Mouse (Mus musculus): Measurements from ENCODE around the gene Zfp408. TPM values are rescaled to one million over a fixed set of nuclear protein-coding genes. Genes with fewer than 3 reads are reported as not detected.

The Zfp408 gene
- 10 to 100 TPM; 10.8 to 22.1 TPM for polyA plus RNA-seq (2017; shearing (Covaris generic))

DNA sequence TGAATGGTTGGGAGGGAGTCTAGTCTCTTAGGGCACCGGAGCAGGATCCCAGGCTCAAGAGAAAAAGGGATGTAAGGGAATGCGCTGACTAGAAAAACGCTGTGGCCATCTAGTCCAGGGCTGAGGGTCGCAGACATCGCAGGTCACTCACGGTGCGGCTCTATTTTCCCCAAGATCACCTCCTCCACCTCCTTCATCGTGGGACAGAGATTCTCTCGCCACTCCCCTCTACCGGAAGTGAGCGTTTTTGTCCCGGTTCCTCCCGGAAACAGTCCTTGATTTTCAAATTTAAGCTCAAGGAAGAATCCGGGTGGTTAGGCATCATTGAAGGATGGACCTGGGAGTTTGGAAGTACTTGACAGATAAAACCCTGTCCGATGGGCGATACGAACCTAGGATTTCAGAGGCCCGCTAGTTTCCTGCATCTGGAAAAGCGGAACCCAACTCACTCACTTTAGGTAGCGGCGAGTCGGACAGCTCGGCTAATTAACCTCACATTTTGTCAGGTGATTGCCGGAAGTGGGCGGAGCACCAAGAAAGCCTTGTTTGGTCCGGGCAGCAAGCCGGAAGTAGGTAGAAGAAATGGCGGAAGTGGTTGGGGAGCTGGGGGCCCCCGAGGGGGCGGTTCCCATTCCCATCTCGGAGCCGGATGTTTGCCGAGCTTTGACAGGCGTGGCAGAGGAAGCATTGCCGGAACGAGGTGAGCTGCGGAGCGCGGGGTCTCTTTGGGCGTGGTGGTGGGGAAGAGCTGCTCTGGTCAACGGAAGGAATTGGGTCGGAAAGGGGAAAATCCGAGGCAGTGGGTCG is at the start of gene Zfp408, which contains the start of gene Arhgap1:
Zfp408 (minus strand) TSS at position 239 of the 807 bp plus-strand sequence.
Arhgap1 (plus strand) TSS at position 308 of the 807 bp plus-strand sequence.
- peak; percentile 96 for ATAC-seq

DNA sequence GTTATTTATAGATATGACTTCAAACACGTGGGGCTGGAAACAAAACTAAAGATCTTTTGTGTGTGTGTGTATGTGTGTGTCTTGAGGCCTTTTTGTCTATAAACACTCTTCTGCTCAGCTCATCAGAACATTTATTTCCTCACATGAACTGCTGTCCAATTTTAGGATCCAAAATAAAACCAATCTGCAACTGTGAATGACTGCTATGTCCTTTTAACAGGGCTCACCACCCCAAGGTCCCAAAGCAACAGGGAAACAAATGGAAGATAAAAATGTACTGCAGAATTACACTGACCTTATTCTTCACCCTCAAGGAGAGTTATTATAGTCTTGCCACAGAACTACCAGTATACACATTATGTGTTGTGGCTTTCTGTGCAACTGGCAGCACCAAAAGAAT is 49.6 kb upstream of the Zfp408 start:
- no peak for ATAC-seq

DNA sequence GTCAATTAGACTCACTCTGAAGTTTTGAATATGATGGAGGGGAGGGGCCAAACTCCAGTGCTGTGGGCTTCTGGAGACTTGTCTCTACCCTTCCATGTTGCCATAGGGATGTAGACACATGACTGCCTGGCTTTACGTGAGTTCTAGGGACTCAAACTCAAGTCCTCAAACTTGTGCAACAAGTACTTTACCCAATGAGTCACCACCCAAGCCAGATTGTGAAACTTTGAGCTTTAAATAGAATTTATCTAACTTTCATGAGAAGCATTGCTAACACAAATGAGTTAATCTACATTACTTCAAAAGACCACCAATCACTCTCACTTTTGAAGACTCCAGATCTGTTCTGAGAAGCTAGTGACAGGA is 46.6 kb upstream of the Zfp408 start:
- ATAC-seq = no peak

DNA sequence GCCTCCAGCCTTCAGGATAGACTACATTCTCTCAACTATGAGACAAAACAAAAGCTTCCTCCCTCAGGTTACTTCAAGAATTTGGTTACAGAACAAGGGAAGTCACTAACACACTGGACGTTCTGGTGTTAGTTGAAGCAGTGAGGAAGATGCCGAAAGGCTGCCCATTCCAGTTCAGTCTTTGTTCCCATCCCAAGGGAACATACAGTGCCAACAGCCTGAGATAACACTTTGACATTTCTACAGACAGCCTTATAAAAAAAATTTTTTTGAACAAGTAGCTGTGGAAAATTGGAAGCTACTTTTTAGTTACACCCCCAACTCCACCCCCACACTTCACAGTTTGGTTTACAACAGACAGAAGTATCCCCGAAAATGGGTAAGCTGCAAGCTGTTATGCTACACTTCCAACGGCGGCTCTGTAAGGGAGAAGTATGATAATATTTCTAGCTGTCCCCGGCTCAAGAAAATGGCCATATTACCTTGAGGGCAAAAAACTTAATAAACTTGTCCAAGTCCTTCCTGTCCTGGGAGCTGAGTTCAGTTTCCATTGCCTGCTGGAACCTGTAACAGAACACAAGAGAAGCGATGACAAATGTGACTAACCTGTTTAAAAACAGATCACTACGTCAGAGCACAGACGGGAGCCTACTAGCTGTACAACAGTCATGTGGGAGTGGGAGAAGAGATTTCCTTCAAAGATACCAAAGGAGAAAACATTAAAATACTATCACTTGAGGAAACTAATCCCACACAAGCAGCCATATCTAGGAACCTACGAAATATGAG is 46.0 kb upstream of the Zfp408 start:
- no peak for ATAC-seq

DNA sequence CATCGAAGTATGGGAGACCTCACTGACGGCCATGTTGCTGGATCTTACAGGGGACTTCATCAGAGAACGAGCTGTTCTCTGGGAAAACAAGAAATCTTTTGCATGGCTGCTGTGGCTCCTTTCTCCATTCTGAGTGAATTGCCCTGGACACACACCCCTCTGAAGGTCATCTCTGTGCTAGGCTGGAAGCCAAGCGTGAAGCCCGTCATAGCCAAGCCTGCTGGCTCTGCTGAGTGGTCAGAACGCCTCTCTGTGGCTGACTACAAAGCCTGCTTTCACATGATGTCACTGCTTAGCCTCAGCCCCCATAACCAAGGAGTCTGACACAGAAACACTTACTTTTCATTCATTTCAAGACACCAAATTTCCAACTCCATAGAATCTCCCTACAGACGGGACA is 39.9 kb upstream of the Zfp408 start:
- ATAC-seq = no peak

DNA sequence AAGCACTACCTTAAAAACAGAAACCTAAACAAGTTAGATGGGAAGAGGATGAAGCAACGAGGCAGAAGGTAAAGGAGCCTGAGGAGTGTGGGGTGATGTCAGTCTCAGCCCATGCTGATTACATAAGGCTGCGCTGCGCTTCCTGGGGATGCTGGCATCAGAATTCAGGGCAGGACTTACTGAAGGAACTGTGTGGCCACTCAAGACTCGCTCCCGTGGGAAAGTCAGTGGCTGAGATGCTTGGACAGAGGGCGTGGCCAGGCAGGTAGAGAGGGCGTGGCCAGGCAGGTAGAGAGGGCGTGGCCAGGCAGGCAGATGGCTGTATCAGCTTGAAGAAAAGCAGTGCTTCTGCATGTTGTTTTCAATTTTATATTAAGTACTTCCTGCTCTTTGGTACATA is 34.3 kb upstream of the Zfp408 start:
- ATAC-seq = no peak

DNA sequence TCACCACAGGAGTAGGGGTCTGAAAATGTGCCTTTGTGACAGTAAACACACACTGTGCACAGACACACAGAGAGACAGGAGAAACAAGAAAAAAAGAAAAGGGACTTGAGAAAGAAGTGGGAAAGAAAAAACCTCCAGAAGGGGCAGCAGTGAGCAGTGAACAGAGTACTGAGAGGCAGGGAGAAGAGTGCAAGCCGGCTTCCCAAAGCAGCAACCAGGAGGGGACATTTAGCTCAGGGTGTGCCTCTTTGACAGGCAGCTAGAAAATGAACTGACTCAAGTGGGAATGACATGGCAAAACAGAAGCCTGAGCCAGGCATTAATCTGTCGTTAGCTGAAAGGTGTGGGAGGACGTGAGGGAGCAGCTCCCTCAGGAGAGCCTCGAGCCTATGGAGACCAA is 33.3 kb upstream of the Zfp408 start:
- no peak for ATAC-seq

DNA sequence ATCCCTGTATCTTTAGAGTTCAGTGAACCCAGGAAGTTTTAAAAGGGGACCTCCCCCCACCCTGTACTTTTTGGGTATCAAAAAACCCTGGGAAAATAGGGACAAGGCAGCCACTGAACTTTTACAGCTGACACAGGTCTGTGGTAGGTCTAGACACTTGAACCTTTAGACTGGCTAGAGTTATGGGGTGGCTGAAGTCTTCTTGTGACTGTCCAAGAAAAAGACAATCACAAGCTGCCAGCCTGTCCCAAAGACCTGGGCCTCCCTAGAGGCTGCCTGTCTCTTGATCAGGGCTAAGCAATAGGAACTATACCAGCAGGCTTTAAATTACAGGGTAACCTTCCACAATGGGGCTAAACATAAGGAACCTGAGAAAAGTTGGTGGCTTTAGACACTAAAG is 27.4 kb upstream of the Zfp408 start:
- ATAC-seq = no peak

DNA sequence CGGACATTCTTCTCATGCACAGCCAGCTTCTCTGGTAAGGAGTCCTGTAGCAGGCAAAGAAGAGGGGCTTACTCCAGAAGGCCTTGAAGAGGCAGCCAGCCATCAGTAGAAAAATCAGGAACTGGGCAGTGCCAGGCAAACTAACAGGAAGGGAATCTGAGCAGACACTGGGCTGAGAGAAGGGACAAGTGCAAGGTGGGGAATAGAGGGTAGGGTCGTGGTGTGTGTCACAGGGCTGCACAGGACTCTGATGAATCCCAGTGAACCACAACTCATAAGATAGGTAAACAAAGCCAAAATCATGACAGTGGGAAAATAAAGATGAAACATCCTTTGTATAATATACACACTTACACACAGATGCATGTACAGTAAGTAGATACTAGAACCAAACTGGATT is 26.8 kb upstream of the Zfp408 start:
- no peak for ATAC-seq

DNA sequence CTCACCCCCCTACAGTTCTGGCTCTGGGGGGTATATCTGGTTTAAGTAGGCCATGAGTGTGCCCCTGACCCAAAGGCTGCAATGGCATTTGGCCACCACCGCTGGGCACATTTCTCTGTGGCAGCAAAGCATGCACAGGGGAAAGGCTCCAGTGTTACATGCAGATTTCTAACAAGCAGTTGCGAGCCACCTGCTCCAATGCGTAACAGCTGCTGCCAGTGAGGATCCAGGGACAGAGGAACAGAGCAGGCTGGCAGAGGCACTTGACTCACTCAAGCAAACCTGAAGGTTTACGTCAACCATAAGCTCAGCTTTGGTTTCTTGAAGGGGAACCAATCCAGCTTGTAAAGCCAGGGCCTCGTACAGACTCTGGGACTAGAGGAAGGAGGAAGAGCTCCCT is 25.3 kb upstream of the Zfp408 start:
- no peak for ATAC-seq

DNA sequence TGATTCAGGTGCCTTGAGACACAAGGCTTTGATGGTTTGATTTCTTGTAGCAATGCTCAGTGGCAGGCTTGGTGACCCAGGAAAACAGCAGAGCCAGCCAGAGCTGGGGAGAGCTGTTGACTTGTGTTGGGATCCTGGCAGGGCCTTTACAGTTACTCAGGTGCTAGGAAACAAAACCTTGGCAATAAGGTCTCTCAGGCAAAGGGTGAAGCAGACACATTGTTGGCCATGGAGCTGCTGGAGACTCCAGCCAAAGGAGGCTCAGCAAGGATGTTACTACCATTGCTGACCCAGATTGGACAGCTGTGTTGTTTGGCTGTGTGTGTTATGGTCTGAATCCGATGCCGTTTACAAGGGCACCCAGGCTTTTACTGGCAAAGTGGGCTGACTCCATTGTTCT is 24.0 kb upstream of the Zfp408 start:
- no peak for ATAC-seq

DNA sequence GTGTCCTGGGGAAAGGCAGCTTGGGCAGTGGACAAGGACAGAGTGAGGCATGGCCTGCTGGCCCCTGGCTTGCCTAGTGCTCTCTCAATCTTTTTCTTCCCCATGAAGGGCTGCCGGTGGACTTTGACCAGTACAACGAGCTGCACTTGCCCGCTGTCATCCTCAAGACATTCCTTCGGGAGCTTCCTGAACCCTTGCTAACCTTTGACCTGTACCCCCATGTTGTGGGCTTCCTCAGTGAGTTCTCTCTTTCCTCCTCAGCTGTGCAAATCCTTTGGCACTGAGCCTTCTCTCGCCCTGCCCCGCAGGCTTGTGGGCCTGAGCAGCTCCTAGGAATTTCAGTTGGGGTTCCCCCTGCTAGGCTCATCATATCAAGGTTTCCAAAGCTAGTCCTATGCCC is 20.4 kb upstream of the Zfp408 start:
- ATAC-seq = no peak

DNA sequence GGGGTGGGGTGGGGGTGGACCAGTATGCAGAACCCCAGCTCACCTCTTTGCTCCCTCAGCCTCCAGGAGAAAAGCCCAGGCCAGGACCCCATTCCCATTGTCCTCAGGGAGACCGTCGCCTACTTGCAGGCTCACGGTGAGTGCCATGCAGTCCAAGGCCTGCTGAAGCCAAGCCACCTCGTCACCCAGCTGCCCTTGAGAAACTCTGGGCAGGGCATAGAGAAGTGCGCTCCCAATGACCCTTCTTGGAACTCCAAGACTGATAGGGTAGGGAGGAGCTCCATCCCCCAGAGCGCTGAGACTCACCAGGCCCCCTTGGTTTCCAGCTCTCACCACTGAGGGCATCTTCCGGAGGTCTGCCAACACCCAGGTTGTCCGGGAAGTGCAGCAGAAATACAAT is 19.7 kb upstream of the Zfp408 start:
- no peak for ATAC-seq

DNA sequence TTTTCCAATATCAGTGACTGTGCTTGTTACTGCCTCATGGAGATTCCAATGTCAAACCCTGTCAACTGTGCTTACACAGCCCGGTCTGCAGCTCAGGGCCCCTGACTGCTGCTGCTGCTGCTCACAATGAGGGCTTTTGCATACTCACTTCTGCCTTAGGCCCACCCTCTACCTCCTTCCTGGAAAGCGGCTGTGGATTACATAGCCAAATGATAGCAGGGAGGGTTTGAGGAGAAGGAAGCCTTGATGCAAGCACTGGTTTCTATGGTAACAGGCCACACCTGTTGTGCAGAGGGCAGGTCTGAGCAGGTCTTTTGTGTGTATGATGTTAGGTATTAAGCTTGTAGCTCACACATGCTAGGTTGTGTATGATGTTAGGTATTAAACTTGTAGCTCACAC is 18.2 kb upstream of the Zfp408 start:
- ATAC-seq = no peak

DNA sequence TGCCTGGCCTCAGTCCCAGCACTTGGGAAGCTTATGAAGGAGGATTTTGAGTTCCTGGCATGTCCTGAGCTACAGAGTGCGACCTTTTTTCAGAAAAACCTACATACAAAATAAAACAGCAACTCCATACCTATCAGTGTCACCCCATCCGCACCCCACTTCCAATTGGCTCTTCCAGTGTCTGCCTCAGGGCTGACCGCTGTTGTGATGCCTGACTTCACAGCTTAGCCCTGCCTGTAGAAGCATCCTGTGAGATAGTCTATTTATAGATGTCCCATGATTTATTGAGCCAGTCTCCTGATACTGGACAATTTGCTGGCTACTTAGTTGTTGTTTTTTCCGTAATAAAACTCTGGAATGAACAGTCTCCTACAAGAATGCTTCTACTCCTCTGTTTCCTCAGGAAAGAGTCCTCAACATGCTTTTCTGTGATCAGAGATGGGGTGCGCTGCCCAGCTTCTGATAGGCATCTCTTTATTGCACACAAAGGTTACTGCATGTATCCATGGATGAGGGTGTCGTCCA is 16.9 kb upstream of the Zfp408 start:
- no peak for ATAC-seq

DNA sequence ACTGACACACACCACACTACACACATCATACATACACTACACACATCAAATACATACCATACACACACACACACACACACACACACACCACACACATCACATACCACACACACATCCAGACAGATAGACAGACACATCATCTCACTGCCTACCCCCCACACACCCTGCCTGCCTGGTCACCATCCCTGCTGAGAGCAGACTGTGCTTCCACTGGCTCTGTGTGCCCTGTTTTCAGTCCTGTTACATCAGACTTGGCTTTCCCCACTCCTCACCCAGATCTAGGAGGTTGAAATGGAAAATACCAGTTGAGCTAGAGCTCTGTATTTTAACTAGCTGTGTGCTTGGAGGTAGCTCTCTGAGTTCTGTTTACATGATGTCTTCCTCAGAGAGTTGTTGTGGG is 15.2 kb upstream of the Zfp408 start:
- no peak for ATAC-seq

DNA sequence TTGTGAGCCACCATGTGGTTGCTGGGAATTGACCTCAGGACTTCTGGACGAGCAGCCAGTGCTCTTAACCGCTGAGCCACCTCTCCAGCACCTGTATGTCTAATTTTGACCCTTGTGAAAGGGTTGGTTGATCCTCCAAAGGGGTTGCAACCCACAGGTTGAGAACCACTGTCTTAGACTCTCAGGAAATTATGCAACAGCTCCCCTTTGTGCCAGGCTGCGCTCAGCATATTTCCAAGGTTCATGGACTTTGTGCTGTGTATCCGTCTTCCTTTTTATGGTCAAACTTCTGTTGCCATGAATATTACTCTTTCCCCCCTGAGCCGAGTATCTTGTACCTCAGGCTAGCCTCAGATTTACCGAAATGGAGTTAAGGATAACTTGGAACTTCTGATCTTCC is 11.4 kb upstream of the Zfp408 start:
- no peak for ATAC-seq

DNA sequence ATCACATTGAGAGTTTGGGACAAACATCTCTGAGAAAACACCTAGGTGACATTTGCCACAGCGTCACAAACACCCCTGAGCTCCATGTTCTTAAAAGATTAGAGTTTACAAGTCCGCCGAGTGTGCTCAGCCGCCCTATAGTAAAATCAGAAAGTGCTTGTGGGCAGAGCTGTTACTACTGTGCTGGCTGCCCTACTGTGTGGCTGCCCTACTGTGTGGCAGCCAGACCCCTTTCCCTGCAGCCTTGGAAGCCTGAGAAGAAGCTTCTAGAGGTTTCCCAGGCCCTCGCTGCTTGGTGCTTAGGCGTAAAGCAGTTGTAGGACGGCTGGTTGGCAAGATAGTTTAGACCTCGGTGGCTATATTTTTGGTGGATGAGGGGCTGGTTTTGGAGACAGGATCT is 10.1 kb upstream of the Zfp408 start:
- ATAC-seq = no peak

DNA sequence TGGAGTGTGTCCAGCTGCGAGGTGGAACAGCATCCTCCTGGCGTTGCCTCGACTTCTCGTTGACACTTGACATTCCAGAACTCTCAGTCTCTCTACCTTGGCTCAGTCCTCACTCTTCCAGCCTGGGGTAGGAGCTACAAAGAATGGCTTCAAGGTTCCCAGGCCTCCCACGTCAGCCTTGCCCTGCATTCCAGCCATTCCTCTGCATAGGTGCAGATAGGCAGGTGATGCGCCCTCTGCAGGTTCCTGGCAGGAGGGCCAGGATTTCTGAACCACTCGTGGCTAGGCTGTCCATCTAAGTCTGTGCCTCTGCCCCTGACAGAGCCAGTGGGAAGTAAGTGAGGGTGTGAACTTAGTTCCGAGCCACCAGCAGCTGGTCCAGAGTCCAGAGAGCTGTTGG is 7.2 kb upstream of the Zfp408 start:
- ATAC-seq = no peak

DNA sequence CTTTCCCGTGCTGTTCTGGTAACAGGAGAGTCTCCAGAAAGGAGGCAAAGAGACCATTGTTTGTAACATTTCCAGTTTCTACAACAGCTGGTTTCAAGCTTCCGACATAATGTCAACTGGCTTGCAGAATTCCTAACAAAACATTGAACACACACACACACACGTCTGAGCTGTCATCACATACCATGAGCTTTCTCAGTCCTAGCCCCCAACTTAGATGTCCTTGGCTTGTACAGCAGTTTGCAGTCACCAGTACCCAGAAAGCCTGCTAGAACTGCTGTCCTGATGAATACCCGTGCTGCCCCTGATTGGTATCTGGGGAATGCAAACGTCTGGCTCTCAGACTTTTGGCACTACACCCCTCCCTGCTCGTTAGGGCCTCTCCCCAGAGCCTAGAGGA is 6.2 kb upstream of the Zfp408 start:
- ATAC-seq = no peak

DNA sequence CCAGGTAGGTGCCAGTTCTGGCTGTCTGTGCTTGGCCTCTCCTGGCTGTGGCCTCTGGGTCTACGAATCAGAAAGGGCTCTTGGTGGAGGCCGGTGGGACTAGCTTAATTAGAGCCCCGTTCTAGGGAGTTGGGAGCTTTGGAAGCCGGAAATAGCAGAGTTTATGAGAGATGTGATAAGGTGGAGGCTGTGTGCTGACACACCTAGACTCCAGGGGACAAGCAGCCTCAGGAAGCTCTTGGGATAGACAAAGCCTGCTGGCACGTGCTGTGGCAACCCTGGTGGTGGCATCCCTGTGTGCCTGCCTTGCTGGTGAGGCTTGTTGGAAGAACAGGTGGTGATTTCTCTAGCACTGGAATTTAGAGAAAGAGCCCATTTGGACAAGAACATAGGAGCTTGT is 5.8 kb upstream of the Zfp408 start:
- no peak for ATAC-seq

DNA sequence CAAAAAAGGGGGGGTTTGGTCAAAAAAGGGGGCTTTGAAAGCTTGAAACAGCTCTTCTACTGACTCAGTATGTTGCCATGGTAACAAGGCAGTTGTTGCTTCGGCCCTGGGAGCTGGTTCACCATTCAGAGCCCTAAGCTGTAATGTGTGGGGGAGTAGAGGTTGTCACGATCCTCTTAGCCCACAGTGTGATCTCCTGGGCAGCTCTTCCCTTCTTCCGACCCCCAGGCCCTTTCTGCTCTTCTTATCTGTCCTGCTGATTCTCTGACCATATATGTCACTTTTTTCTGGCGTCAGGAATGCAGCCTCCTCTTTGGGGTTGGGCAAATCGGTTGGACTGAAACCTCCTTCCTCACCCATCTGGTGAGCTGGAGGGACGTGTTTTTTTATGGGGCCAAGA is 3.3 kb upstream of the Zfp408 start:
- ATAC-seq = no peak

DNA sequence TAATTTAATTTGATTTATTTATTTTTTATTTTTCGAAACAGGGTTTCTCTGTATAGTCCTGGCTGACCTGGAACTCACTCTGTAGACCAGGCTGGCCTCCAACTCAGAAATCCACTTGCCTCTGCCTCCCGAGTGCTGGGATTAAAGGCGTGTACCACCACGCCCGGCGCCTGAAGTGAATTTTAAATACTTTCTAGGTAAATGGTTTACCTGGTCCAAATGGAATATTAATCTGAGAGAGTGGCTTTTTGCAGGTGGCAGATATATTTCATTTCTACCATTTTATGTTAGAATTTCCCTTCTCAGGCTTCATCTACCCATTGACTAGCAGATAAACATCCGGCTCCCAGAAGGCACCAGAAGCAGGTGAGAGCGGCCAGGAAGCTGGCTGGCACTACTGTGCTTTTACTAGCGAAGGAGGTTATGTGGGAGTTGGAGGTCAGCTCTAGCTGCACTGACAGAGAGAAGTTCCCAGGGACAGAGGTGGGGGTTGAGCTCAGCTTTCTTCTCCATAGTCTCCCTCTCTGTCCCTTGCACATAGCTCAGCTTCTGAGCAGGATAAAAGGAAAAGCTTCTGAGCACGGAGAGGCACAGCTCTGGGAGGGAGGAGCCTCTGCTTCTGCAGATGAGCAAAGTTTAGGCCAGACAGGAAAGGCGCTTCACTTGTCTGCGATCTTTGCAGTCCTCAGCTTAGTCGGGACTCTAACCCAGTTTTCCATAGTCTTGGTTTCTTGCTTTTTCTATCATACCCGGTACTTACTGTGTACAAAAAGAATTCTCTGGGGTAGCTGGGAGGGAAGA is 2.1 kb upstream of the Zfp408 start:
- ATAC-seq = no peak

All from CD4-positive, CD25-positive, alpha-beta regulatory T cell, adult 4 months (primary cell).